Mouse (Mus musculus) cerebellum, postnatal 25 days (tissue): ENCODE data around the gene Asap3.

Source experiments
- DNase-seq, 2 experiments: peaks; one replicate each; pipeline ENCODE4 v3.0.0; 2021; ENCODE audit warnings: mixed read lengths in 2 of 2

Gene Asap3

DNA sequence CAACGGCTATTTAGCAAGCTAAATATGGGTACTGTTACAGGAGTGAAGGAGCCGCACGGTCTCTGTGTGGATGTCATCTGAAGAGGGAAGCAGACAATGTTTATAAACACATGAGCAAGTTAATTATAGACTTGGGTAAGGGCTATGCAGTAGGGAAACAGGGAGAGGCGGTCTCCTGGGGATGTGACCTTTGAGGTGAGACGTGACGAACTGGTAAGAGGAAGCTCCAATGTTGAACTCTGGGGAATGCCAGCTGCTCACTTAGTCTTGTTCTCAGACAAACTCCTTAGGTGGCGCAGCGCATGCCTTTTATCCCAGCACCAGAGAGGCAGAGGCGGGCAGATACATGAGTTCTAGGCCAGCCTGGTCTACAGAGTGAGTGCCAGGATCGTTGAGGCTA, 55.7 kb downstream of the Asap3 start:
- no peak for DNase-seq

- DNase-seq = no peak
Observed at GRCm38 (mm10) chr4:136263555-136263954, 57.4 kb downstream of the Asap3 start.

DNA sequence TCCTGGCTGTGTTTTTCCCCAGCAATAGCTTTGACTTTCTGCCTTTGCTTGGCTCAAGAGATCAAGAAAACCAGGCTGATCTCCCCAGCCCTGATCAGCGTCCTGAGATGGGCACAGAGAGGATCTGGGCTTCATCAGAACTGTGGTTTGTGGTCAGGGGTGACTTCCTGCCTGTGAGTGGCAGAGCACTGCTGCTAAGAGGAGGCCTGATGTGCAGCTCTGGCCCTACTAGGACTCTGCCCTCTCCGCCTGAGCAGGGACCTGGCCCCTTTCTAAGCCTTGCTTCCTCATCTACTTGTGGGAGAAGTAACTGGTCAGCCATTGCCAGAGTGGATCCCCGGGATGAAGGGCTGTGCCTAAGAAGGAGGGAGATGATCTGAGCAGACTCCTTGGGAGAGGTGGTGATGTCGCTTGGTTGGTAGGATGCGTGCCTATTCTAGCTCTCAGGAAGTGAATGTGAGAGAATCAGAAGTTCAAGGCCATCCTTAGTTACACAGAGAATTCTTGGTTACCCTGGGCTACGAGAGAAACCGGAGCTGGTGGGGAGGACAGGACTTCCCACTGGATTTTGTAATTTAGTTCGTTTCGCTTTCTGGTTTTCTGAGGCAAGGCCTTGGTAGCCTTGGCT, 60.7 kb downstream of the Asap3 start:
- DNase-seq = no peak

DNA sequence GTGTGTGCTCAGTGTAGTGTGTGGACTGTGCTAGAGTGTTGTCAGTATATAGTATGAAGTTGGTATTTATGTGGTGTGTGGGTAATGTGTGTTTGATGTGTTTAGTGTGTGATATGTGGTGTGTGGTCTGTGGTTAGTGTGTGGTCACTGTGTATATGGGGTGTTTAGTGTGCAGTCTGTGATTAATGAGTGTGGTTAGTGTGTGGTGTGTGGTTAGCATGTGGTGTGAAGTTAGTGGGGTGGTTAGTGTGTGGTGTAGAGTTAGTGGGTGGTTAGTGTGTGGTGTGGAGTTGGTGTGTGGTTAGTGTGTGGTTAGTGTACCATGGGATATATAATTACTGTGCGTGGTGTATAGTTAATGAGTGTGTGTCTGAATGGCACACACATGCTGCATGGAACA, 62.7 kb downstream of the Asap3 start:
- DNase-seq = no peak

DNA sequence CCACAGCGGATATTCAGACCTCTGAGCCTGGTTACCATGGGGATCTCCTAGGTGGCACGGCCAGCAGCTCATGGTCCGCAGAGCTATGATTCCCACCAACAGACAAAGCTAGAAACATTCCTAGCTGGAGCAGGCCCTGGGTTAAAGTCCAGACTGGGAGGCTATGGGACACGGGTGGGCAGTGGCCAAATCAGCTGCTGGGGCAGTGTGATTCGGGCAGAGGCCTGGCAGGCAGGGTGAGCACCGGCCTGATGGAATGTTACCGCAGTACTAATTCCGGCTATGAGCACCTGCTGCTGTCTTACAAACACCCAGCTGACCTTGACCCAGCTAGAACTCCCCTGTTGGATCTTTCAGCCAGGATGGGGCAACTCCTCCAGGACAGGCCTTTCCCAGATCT, 64.5 kb downstream of the Asap3 start:
- DNase-seq = no peak

- DNase-seq = no peak
Observed at GRCm38 (mm10) chr4:136281097-136281496, 74.9 kb downstream of the Asap3 start.

DNA sequence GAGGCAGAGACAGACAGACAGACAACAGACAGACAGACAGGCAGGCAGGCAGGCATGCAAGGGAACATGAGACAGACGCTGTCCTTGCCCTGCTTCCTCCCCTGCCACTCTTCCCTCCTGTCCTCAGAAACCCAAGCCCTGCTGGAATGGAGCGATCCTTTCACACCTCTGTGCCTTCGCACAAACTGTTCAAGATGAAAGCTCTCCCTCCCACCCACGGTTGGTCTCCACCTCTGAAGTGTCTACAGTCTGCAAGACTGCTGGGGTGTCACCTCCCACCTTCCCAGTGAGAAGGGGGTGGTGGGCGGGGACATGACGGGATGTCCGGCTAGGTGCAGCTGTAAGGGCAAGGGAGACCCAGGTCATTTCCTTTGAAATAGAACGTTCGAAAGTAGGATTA, 75.4 kb downstream of the Asap3 start:
- no peak for DNase-seq

- DNase-seq = no peak
Observed at GRCm38 (mm10) chr4:136282621-136283480, 76.7 kb downstream of the Asap3 start.

- peak in 1 of 2 experiments; percentile 56 for DNase-seq
Observed at GRCm38 (mm10) chr4:136283783-136284182, 77.6 kb downstream of the Asap3 start.

- peak; percentile 73 to 88 for DNase-seq
Observed at GRCm38 (mm10) chr4:136284455-136284854, 78.3 kb downstream of the Asap3 start, which contains the start of gene Zfp46. Gene Zfp46 (plus strand): TSS chr4:136284683.

GRCm38 (mm10) chr4:136284891-136285290, 78.7 kb downstream of the Asap3 start:
- peak; percentile 38 to 65 for DNase-seq

DNA sequence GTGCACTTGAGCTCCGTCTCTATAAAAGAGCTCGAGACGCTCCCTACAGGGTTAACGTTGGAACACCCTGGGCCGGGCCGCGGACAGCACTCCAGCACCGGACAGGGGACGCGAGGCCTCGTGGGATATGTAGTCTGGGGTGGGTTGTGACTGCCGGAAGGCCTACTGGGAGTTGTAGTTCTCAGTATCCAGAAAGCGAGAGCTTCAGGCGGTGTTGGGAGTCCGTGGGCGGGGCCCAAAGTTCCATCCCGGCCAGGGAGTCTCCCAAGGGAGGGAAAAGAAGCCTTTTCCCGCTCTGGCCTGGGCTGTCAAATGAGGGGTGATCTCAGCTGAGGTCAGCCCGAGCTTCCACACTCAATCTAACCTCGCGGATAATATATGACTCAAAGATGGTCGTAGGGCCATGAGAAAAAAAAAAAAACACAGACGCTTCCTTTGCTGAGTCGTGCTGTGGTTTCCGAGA, 79.2 kb downstream of the Asap3 start:
- peak; percentile 91 to 94 for DNase-seq

DNA sequence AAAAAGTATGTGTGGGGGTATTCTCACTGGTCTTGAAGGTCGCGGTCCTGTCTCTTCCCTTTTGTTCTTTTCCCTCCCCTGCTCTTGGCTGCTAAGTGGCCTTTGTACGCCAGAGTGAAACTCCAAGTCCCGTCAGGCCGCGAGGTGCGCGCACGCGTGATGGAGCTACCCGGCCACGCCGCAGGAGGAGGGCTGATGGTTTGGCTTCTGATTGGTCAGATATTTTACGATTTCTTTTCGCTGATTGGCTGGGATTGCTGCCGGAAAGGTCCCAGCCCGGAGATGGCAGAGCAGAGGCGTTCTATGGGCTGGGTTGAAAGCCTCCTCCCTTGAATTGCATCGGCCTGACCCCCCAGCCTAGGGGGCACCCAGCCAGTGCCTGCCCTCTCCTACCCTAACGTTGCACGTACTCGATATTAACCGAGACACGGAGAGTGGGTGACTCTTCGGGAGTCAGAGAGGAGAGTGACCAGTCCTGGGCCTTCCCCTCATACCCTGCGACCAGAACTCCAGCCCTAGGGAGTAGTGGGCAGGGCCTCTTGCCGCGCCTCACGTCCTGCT, 79.7 kb downstream of the Asap3 start:
- DNase-seq = peak; percentile 95 to 97

DNA sequence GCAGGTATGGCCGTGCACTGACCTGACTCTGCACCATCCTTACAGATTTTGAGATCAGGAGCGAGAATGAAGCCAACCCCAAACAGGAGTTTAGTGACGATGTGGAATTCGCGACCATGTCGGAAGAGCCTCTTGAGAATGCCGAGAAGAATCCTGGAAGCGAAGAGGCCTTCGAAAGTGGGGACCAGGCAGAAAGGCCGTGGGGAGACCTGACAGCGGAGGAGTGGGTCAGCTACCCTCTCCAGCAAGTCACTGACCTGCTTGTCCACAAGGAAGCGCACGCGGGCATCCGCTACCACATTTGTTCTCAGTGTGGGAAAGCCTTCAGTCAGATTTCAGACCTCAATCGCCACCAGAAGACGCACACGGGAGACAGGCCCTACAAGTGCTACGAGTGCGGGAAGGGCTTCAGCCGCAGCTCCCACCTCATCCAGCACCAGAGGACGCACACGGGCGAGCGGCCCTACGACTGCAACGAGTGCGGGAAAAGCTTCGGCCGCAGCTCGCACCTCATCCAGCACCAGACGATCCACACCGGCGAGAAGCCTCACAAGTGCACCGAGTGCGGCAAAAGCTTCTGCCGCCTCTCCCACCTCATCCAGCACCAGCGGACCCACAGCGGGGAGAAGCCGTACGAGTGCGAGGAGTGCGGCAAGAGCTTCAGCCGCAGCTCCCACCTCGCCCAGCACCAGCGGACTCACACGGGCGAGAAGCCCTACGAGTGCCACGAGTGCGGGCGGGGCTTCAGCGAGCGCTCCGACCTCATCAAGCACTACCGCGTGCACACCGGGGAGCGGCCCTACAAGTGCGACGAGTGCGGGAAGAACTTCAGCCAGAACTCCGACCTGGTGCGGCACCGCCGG, 84.0 kb downstream of the Asap3 start:
- DNase-seq = no peak

GRCm38 (mm10) chr4:136290781-136291595, 84.8 kb downstream of the Asap3 start:
- DNase-seq = no peak

DNA sequence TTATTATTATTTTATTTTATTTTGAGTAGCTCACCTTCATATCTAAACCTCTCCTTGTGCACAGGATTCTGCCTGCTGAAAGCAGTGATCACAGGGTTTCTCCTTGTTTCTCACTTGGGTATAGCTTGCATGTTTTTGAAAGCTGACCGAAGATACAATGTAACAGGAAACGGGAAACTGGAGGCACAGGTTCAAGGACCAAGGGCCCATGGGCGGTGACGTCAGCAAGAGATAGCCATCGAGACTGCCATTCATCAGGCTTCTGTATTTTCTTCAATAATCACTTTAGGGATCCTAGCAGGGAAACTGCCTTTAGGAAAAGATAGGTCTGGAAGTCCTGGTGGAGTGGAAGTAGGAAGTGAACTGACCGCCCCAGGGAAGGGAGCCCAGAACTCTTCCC, 85.5 kb downstream of the Asap3 start:
- DNase-seq = no peak
